Mouse (Mus musculus): ENCODE results near the gene Wt1.

Wt1 gene

GRCm38 (mm10) chr2:105126691-105127530 lies 582 bp downstream of the Wt1 start:
- DNase-seq = peak; percentile 53

GRCm38 (mm10) chr2:105127531-105128480 lies 1.5 kb downstream of the Wt1 start:
- DNase-seq = peak; percentile 39

- no peak for DNase-seq
These were observed 2.2 kb downstream of the Wt1 start for GRCm38 (mm10) chr2:105128564-105128963.

GRCm38 (mm10) chr2:105130351-105131060 lies 4.2 kb downstream of the Wt1 start:
- DNase-seq = peak; percentile 48

GRCm38 (mm10) chr2:105131061-105131810 lies 4.9 kb downstream of the Wt1 start:
- no peak for DNase-seq

- no peak for DNase-seq
These were observed 5.4 kb downstream of the Wt1 start for GRCm38 (mm10) chr2:105131811-105132100.

- peak; percentile 63 for DNase-seq
These were observed 6.0 kb downstream of the Wt1 start for GRCm38 (mm10) chr2:105132300-105132699.

GRCm38 (mm10) chr2:105132933-105133795 lies 6.8 kb downstream of the Wt1 start:
- peak; percentile 16 for DNase-seq

- no peak for DNase-seq
These were observed 8.0 kb downstream of the Wt1 start for GRCm38 (mm10) chr2:105134296-105134695.

- no peak for DNase-seq
These were observed 13.1 kb downstream of the Wt1 start for GRCm38 (mm10) chr2:105139471-105139870.

GRCm38 (mm10) chr2:105141371-105141770 lies 15.0 kb downstream of the Wt1 start:
- DNase-seq = no peak

GRCm38 (mm10) chr2:105143731-105144130 lies 17.4 kb downstream of the Wt1 start:
- DNase-seq = no peak

- no peak for DNase-seq
These were observed 25.2 kb downstream of the Wt1 start for GRCm38 (mm10) chr2:105151544-105151943.

GRCm38 (mm10) chr2:105153046-105153445 lies 26.7 kb downstream of the Wt1 start:
- no peak for DNase-seq

- DNase-seq = no peak
These were observed 34.6 kb downstream of the Wt1 start for GRCm38 (mm10) chr2:105160949-105161348.

- no peak for DNase-seq
These were observed 36.4 kb downstream of the Wt1 start for GRCm38 (mm10) chr2:105162763-105163162.

GRCm38 (mm10) chr2:105168137-105168536 lies 41.8 kb downstream of the Wt1 start:
- DNase-seq = no peak

- no peak for DNase-seq
These were observed 47.9 kb downstream of the Wt1 start for GRCm38 (mm10) chr2:105174254-105174653.

- DNase-seq = no peak
These were observed 52.5 kb downstream of the Wt1 start for GRCm38 (mm10) chr2:105178871-105179270.

- DNase-seq = no peak
These were observed 56.2 kb downstream of the Wt1 start for GRCm38 (mm10) chr2:105182501-105182900.

- no peak for DNase-seq
These were observed 58.8 kb downstream of the Wt1 start for GRCm38 (mm10) chr2:105185140-105185539.

Data from kidney, postnatal 10 days (tissue).